Mouse (Mus musculus): ENCODE measurements around the gene Gata5. TPM values are rescaled to one million over a fixed set of nuclear protein-coding genes. Genes with fewer than 3 reads are reported as not detected.

The Gata5 gene
- polyA plus RNA-seq, 1 experiment from 2014 or later, result not detected

- WGBS, result 70% methylated on average over 2 of the region's 2 CpGs
- no peaks in the 10 kb centered on the region for H3K36me3 ChIP-seq
- H3K27me3 ChIP-seq, result peaks cover 8% of the 10 kb centered on the region; the same call in 1 of the 2 replicates
- no peak overlapping the region for H3K4me2 ChIP-seq (replicated peaks)
- no peaks in the 10 kb centered on the region for H3K9me3 ChIP-seq
- H3K4me1 ChIP-seq, result no peaks in the 10 kb centered on the region
- H3K4me3 ChIP-seq, result no peak overlapping the region
- no peak for ATAC-seq (replicated peaks)
- H3K27ac ChIP-seq (replicated peaks), result no peak overlapping the region
- H3K9ac ChIP-seq (replicated peaks), result no peak overlapping the region
Observed at GRCm38 (mm10) chr2:180342189-180342588, 7.7 kb upstream of the Gata5 start.

GRCm38 (mm10) chr2:180341229-180341628 lies 6.7 kb upstream of the Gata5 start:
- Histone ChIP-seq H3K4me2 (replicated peaks) (no peak overlapping the region), H3K4me3 (no peak overlapping the region), H3K9me3 (no peaks in the 10 kb centered on the region), H3K36me3 (no peaks in the 10 kb centered on the region), H3K9ac (replicated peaks) (no peak overlapping the region), H3K27ac (replicated peaks) (no peak overlapping the region), H3K4me1 (no peaks in the 10 kb centered on the region), H3K27me3 (peaks cover 18% of the 10 kb centered on the region)
- no peak for ATAC-seq (replicated peaks)
- WGBS, result 72% methylated on average over 8 of the region's 8 CpGs

- H3K36me3 ChIP-seq, result no peaks in the 10 kb centered on the region
- ATAC-seq (replicated peaks), result no peak
- 76% methylated on average over 11 of the region's 11 CpGs for WGBS
- H3K4me1 ChIP-seq, result peaks cover under 1% of the 10 kb centered on the region; the same call in 1 of the 2 replicates
- no peak overlapping the region for H3K27ac ChIP-seq (replicated peaks)
- peaks cover 31% of the 10 kb centered on the region for H3K27me3 ChIP-seq
- H3K9ac ChIP-seq (replicated peaks), result no peak overlapping the region
- no peaks in the 10 kb centered on the region for H3K9me3 ChIP-seq
- no peak overlapping the region for H3K4me3 ChIP-seq
- H3K4me2 ChIP-seq (replicated peaks), result no peak overlapping the region
Observed at GRCm38 (mm10) chr2:180339886-180340285, 5.4 kb upstream of the Gata5 start.

- Histone ChIP-seq H3K9me3 (no peaks in the 10 kb centered on the region), H3K4me1 (peaks cover 15% of the 10 kb centered on the region), H3K9ac (replicated peaks) (no peak overlapping the region), H3K27ac (replicated peaks) (no peak overlapping the region), H3K27me3 (peaks cover 62% of the 10 kb centered on the region), H3K4me3 (peak overlapping the region; percentile 23), H3K36me3 (no peaks in the 10 kb centered on the region), H3K4me2 (replicated peaks) (peak overlapping the region; percentile 39)
- ATAC-seq (replicated peaks), result no peak
- WGBS, result under 1% methylated on average over 69 of the region's 69 CpGs
Observed at GRCm38 (mm10) chr2:180333778-180334550, 535 bp downstream of the Gata5 start.

GRCm38 (mm10) chr2:180329466-180329865 lies 5.0 kb downstream of the Gata5 start:
- no peak overlapping the region for H3K27ac ChIP-seq (replicated peaks)
- H3K36me3 ChIP-seq, result no peaks in the 10 kb centered on the region
- H3K4me1 ChIP-seq, result peaks cover 10% of the 10 kb centered on the region
- no peak for ATAC-seq (replicated peaks)
- H3K9me3 ChIP-seq, result no peaks in the 10 kb centered on the region
- 91% methylated on average over 1 of the region's 1 CpGs for WGBS
- H3K27me3 ChIP-seq, result peaks cover 28% of the 10 kb centered on the region
- no peak overlapping the region for H3K4me2 ChIP-seq (replicated peaks)
- H3K9ac ChIP-seq (replicated peaks), result no peak overlapping the region
- no peak overlapping the region for H3K4me3 ChIP-seq

GRCm38 (mm10) chr2:180322674-180323355 lies 11.7 kb downstream of the Gata5 start:
- H3K27ac ChIP-seq (replicated peaks), result no peak overlapping the region
- no peaks in the 10 kb centered on the region for H3K36me3 ChIP-seq
- no peak for ATAC-seq (replicated peaks)
- no peaks in the 10 kb centered on the region for H3K9me3 ChIP-seq
- no peaks in the 10 kb centered on the region for H3K4me1 ChIP-seq
- H3K4me2 ChIP-seq (replicated peaks), result no peak overlapping the region
- no peaks in the 10 kb centered on the region for H3K27me3 ChIP-seq
- WGBS, result 38% methylated on average over 13 of the region's 14 CpGs
- H3K4me3 ChIP-seq, result no peak overlapping the region
- no peak overlapping the region for H3K9ac ChIP-seq (replicated peaks)

GRCm38 (mm10) chr2:180320216-180320615 lies 14.3 kb downstream of the Gata5 start:
- no peak overlapping the region for H3K4me3 ChIP-seq
- no peak overlapping the region for H3K4me2 ChIP-seq (replicated peaks)
- H3K36me3 ChIP-seq, result no peaks in the 10 kb centered on the region
- H3K4me1 ChIP-seq, result no peaks in the 10 kb centered on the region
- H3K27me3 ChIP-seq, result no peaks in the 10 kb centered on the region
- H3K9me3 ChIP-seq, result no peaks in the 10 kb centered on the region
- no peak overlapping the region for H3K9ac ChIP-seq (replicated peaks)
- 72% methylated on average over 4 of the region's 4 CpGs for WGBS
- no peak overlapping the region for H3K27ac ChIP-seq (replicated peaks)
- no peak for ATAC-seq (replicated peaks)

GRCm38 (mm10) chr2:180317591-180317990 lies 16.9 kb downstream of the Gata5 start:
- no peaks in the 10 kb centered on the region for H3K4me1 ChIP-seq
- H3K4me2 ChIP-seq (replicated peaks), result no peak overlapping the region
- H3K36me3 ChIP-seq, result no peaks in the 10 kb centered on the region
- H3K4me3 ChIP-seq, result no peak overlapping the region
- no peak overlapping the region for H3K27ac ChIP-seq (replicated peaks)
- 75% methylated on average over 7 of the region's 7 CpGs for WGBS
- H3K9ac ChIP-seq (replicated peaks), result no peak overlapping the region
- no peaks in the 10 kb centered on the region for H3K27me3 ChIP-seq
- no peaks in the 10 kb centered on the region for H3K9me3 ChIP-seq
- ATAC-seq (replicated peaks), result no peak

- no peaks in the 10 kb centered on the region for H3K36me3 ChIP-seq
- ATAC-seq (replicated peaks), result no peak
- no peak overlapping the region for H3K4me3 ChIP-seq
- no peak overlapping the region for H3K27ac ChIP-seq (replicated peaks)
- no peaks in the 10 kb centered on the region for H3K27me3 ChIP-seq
- no peaks in the 10 kb centered on the region for H3K9me3 ChIP-seq
- H3K9ac ChIP-seq (replicated peaks), result no peak overlapping the region
- WGBS, result 91% methylated on average over 2 of the region's 2 CpGs
- H3K4me2 ChIP-seq (replicated peaks), result no peak overlapping the region
- no peaks in the 10 kb centered on the region for H3K4me1 ChIP-seq
Observed at GRCm38 (mm10) chr2:180314292-180314691, 20.2 kb downstream of the Gata5 start.

- Histone ChIP-seq H3K27me3 (no peaks in the 10 kb centered on the region), H3K9me3 (no peaks in the 10 kb centered on the region), H3K4me3 (no peak overlapping the region), H3K9ac (replicated peaks) (no peak overlapping the region), H3K4me2 (replicated peaks) (no peak overlapping the region), H3K27ac (replicated peaks) (no peak overlapping the region), H3K36me3 (no peaks in the 10 kb centered on the region), H3K4me1 (no peaks in the 10 kb centered on the region)
- 84% methylated on average over 4 of the region's 4 CpGs for WGBS
- no peak for ATAC-seq (replicated peaks)
Observed at GRCm38 (mm10) chr2:180311147-180311546, 23.4 kb downstream of the Gata5 start.

GRCm38 (mm10) chr2:180307680-180308079 lies 26.8 kb downstream of the Gata5 start:
- H3K27ac ChIP-seq (replicated peaks), result no peak overlapping the region
- no peaks in the 10 kb centered on the region for H3K9me3 ChIP-seq
- no peak for ATAC-seq (replicated peaks)
- H3K27me3 ChIP-seq, result no peaks in the 10 kb centered on the region
- no peak overlapping the region for H3K9ac ChIP-seq (replicated peaks)
- H3K4me2 ChIP-seq (replicated peaks), result no peak overlapping the region
- WGBS, result 65% methylated on average over 2 of the region's 2 CpGs
- H3K36me3 ChIP-seq, result no peaks in the 10 kb centered on the region
- H3K4me1 ChIP-seq, result no peaks in the 10 kb centered on the region
- no peak overlapping the region for H3K4me3 ChIP-seq

GRCm38 (mm10) chr2:180306423-180307168 lies 27.9 kb downstream of the Gata5 start:
- H3K27ac ChIP-seq (replicated peaks), result no peak overlapping the region
- H3K4me3 ChIP-seq, result no peak overlapping the region
- no peaks in the 10 kb centered on the region for H3K4me1 ChIP-seq
- H3K9me3 ChIP-seq, result no peaks in the 10 kb centered on the region
- H3K36me3 ChIP-seq, result no peaks in the 10 kb centered on the region
- H3K27me3 ChIP-seq, result no peaks in the 10 kb centered on the region
- H3K4me2 ChIP-seq (replicated peaks), result no peak overlapping the region
- H3K9ac ChIP-seq (replicated peaks), result no peak overlapping the region
- 89% methylated on average over 8 of the region's 8 CpGs for WGBS
- no peak for ATAC-seq (replicated peaks)

All from forebrain, embryonic 15.5 days (tissue).